Mouse (Mus musculus): ENCODE results near the gene Robo4.

The Robo4 gene

DNA sequence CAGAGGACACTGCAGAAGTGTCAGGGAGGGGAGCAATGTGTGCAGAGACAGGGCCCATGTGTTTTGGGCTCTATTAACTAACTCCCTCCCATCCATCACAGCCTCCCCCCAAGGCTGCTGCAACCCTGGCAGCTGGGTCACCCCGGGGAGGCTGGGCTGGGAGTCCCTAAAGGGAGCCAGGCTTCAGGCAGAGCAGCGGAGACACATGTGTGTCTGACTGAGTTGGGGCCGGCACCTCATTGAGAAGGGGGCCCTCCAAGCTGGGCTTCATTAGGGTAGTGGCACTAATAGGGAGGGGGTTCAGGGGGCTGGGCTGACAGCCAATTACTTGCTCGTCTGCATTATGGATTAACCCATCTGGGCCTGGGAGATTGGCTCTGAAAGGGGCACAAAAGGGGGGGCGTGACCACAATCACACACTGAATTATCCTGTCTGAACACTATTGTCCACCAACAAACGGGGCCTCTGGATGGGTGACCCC lies 52.4 kb downstream of the Robo4 start:
- 59% methylated on average over 6 of the region's 6 CpGs for WGBS

GRCm38 (mm10) chr9:37454991-37455390 lies 53.3 kb downstream of the Robo4 start:
- WGBS = 79% methylated on average over 3 of the region's 3 CpGs

DNA sequence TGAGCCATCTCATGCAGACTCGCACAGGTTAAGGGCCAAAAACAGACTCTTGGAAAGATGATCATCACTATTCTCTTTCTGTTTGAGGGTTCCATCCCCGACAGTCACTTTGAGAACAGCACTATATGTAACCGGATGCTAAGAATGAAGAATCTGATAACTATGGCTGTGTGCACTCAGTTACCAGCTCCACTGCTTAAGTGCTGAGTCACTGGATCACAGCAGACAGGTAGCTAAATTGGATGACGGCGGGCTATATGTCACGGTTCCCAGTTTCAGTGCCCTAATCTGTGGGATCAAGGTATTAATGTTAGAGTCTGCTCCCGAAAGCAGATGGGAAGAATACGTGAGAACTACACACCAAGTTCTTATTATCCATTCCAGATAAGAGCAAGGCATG lies 54.2 kb downstream of the Robo4 start:
- 23% methylated on average over 8 of the region's 8 CpGs for WGBS

DNA sequence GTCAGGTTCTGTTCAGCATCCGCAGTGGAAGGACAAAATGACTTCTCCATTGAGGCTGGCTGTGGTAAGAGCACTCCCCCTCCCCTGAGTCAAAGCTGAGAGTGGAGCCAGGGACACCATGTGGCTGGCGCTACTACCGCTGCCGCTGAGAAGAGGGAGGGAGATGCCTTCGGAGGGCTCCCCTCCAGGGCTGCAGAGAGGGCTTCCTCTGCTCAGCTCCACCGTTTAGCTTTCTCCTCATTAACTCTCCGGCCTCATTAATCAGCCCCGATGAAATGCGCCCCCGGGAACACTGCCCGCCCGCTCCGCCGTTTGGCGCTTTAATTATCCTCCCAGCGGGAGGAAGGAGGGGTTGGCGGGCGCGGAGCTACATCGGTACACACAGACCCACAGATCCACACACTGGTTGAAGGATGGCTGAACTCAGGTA lies 54.8 kb downstream of the Robo4 start:
- WGBS = 1% methylated on average over 20 of the region's 20 CpGs

GRCm38 (mm10) chr9:37457151-37457550 lies 55.5 kb downstream of the Robo4 start:
- WGBS = 86% methylated on average over 1 of the region's 1 CpGs

DNA sequence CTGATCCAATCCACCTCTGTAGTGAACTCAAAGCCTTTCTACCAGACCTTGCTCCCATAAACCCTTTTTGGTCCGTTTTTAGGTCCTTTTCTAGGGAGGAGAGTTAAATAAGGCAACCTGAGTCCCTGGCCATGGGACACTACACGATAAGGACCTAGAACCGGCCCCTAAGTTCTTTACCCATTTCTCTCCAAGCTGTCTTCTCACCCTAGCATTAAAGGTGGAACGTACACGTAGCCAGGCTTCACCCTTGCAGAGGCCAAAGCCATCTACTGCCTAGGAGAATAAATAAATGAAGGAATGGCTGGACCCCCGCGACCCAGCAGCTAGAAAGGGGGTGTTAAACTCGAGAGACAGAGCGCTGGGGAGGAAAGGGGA lies 58.0 kb downstream of the Robo4 start:
- 21% methylated on average over 9 of the region's 9 CpGs for WGBS

DNA sequence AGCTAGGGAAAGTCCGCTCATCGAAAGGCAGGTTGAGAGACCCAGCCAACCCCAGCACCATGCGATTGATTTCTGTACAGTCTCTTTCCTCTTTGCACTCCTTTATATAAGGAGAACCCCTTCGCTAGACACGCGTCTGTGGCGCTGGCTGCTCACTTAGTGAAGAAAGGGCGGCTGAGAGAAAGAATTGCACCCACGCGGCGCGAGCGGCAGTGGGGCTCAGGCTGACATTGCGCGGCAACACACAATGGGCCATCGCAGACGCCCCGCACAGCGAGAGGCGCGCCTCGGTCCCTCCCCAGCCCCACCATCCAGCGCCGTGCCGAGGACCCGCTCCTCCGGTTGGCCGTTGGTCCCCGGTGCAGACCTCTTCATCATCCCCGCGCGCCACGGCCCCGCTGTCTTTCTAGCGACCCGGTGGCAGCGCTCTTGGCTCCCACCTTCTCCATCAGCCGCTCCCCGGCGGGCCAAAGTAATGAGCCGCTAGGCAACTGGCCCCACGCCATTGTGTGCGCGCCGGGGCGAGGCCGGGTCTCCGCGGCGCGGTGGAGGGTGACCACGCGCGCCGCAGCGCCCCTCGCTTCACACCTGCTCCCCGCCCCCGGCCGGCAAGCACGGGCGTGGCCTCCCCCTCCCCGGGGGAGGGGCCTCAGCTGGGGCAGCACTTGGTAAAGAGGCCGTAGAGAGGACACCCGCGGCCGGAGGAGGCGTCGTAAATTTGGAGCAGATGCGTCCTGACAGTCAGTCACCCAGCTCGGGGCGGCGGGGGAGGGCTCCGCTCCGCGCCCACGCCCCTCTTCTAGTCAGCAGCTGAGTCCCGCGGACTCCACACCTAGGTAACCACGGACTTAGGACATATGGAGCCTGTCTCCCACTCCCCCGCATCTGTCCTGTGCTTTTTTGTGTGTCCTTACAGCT lies 58.6 kb downstream of the Robo4 start:
- WGBS = 1% methylated on average over 79 of the region's 81 CpGs

DNA sequence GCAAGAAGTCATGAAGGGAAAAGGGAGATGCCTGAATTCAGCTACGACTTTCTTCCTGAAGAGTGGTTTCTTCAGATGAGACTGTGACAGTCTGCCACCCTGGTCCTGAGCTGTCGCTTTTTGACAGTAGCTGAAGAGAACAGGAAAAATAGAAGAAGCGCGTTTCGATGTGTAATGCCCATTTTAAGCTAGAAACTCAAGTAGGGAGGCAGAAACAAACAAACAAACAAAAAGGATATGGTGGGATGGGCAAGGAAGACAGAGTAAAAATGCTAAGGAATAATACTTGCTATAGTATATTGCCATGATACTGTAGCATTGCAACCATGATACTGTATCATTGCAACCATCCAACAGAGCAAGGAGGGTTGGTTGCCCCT lies 59.3 kb downstream of the Robo4 start:
- 6% methylated on average over 5 of the region's 5 CpGs for WGBS

- WGBS = 25% methylated on average over 3 of the region's 3 CpGs
Observed at GRCm38 (mm10) chr9:37461571-37461970, 59.9 kb downstream of the Robo4 start.

DNA sequence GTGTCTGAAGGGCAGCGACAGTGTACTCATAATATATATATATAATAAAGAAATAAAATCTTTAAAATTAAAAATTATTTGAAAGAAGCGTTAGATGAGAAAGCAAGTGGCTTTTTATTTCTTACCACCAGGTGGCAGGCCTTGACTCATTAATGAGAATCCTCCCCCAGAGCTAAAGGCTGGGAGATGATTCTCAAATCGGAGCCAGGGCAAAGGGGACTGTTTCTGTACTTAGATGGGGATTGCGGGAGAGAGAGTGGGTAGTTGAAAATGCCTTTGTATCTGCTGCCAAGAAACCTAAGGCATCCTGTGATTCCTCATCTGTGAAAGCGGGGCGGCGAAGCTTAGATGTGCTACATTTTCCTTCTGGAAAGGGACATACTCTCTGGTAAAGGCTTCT lies 61.1 kb downstream of the Robo4 start:
- 12% methylated on average over 7 of the region's 7 CpGs for WGBS
